Mouse (Mus musculus) brain, adult 10 weeks (tissue): ENCODE results near the gene Atn1. TPM values are rescaled to one million over a fixed set of nuclear protein-coding genes. Genes with fewer than 3 reads are reported as not detected.

Experiments used
- polyA plus RNA-seq: library from polyadenylated mRNA; stranded (reverse); fragments of 350-450 nt; fragmentation: Illumina TruSeq; extraction: RNeasy Lipid Tissue Mini Kit (QIAGEN cat#74804); gene quantifications from one replicate; pipeline ENCODE4 v1.2.3, GENCODE M21; 2015; ENCODE audit warnings: low read depth, low replicate concordance

Gene Atn1
- polyA plus RNA-seq = 71.6 TPM

DNA sequence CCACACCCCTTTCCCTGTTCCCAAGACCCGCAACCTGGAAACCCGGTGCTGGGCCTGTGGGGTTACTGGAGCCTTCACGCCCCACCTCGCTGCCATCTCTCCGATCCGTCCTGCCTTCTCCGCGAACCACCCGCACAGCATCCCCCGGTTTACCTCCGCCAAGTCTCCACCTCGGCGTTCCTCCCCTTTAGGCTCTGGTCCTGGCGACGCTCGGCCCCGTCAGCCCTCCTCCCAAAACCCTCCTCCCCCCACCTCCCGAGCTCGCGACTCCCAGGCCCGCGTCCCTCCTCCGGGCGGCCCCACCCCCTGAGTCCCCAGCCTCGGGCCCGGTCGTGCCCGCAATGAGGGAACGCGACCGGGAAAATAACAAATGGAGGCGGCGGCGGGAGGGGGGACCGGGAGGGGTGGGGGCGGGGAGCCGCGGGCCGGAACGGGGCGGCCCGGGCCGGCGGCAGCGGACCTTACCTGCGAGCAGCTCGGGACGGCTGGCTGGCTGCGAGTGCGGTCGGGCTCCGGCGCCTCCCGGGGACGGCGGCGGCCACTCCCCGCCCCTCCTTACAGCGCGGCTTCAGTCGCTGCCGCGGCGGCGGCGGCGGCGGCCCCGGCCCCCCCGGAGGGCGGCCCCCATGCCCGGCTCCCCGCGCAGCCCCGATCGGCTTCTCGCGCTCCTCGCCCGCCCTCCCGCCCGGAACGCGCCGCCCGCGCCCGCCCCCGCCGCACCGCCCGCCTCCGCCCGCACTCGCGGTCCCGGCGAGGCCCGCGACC lies at the start of gene Atn1, which contains the start of gene Gm45234:
Gene Atn1 (minus strand): TSS at position 694 of the 765 bp plus-strand sequence.
Gene Gm45234 (minus strand): TSS at position 191 of the 765 bp plus-strand sequence.

DNA sequence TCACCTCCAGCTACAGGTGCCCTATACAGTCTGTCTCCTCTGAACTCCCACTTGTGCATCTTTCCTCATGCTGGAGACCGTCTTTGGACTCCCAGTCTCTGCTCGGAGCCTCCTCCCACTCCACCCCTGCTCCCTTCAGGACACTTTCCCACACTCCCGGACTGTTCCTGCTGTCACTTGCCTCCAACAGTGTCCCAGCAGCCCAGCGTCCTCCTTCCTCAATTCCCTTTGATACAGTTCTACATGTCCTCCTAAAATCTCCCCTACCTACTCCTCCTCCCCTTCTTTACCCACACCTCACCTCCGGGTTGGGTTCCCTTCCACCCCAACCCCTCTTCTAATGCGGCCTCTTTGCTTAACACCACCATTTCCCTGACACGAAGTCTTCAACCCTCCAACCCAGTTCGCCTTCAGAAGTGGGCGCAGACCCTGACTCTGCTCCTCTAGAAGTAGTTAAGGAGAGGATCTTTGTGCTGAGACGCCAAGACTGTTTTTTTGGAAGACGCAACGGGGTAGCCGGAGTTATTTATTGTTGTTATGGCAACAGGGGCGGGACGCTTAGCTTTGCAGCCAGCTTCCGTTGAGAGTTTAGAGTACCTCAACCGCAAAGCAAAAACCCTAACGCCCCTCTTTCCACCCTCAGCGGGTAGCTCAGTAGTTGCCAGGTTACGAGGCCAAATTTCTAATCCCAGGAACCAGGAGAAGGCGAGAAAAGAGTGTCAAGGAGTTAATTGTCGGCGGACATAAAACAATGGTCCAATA lies 23.1 kb upstream of the Atn1 start, which contains the start of gene Lrrc23:
Gene Lrrc23 (minus strand): TSS at position 506 of the 762 bp plus-strand sequence.

DNA sequence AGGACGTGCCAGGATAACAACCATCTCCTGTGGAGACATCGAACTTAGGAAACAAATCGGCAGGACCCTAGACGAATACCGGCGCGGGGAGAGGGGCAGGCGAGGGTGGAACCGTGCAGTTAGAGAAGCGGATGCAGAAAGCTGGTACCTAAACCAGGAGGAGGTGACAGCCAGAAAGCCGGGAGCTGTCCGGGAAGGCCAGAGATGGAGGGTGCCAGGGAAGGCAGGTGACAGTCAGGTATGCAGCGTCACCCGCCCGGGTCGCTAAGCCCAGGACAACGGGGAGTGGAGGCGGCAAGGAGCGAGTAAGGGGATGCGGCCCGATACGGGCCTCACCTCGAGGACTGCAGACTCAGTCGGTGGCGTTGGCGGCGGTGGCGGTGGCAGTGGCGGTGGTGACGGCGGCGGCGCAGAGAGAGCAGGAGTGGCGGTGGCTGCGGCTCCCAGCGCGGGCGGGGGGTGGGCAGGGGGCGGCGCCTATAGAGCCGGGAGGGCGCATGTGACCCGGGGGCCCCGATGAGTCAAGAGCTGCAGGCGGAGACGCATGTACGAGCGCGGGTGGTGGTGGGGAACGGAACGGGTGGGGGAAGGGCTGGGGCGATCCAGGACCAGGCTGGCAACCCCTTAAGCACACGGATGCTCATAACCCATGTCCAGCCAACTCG lies 12.9 kb upstream of the Atn1 start, which contains the start of gene Eno2:
Gene Eno2 (minus strand): TSS at position 573 of the 665 bp plus-strand sequence.

DNA sequence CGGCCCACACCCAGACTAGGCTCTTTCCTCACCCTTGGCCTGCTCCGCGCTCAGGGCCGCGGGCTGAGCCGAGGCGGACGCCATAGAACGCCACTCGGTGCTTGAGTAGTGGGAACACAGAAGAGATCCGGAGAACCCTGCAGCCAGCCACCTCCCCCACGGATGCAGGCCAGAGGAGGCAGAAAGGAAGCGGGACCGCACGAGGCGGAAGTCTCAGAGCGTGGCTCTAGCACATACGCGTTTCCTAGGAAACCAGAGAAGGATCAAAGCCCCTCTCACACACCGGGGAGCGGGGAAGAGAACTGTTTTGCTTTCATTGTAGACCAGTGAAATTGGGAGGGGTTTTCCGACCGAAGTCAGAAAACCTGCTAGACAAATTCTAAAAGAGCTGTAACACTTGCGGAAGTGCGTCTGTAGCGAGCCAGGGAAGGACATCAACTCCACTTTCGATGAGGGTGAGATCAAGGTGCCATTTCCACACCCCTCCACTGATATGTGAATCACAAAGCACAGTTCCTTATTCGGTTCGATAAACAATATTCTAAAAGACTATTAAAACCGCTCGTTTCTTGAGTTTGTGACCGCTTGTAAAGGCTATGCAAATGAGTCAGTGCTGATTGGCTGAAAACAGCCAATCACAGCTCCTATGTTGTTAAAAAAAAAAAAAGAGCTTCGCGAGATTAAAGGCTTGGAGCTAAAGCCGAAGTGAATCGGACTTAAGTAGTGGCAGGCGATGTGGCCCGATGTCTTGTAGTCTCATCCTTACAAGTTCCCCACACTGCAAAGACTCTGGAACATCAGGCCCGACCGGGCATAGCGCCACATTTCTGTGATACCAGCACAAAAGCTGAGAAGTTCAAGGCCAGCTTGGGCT lies 15.2 kb downstream of the Atn1 start, which contains the start of gene Grcc10:
Gene Grcc10 (minus strand): TSS at position 487 of the 874 bp plus-strand sequence.

GRCm38 (mm10) chr6:124738511-124739023 lies 17.8 kb downstream of the Atn1 start, which contains the start of gene Ptpn6:
Gene Ptpn6, minus strand, starts transcription at chr6:124738714.

DNA sequence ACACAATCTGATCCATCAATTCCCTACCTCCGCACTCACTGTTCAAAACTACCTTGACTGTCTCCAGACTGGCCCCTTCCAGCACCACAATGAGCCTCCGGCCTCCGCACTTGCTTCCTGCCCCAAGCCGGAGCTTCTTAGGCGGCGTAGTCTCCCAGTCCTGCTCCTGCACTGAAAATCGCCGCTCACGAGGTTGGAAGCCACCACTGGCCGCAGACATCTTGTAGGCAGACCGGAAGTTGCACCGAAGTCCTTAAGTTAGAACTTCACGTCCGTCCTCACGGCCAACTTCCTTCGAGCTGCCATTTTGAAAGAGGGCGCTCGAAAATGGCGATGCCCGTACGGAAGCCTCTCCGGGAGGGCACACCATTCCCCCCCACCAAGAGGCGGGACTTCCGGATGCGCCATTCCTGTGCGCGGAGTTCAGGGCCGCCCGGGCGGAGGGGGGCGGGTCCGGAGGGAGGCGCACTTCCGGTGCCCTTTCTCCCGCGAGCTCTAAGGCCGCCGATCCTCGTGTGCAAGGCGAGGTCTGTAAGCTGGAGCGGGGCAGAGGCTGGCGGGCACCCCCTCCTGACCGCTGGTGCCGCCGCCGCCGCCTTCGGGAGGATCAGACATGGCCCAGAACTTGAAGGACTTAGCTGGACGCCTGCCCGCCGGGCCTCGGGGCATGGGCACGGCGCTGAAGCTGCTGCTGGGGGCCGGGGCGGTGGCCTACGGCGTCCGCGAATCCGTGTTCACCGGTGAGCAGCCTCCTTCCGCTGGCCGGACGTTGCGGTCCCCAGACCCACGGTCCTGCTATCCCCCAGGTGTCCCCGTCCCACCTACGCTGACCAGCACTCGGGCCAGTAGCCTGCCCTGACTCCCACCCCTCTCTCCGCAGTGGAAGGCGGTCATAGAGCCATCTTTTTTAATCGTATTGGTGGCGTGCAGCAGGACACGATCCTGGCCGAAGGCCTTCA lies 44.2 kb downstream of the Atn1 start, which contains the start of the genes Emg1 and Phb2:
Gene Emg1 (minus strand): TSS at position 355 of the 959 bp plus-strand sequence.
Gene Phb2 (plus strand): TSS at position 513 of the 959 bp plus-strand sequence.

Other genes starting within 250 kb of the Atn1 start
- gene C1ra, start 244.1 kb downstream of the Atn1 start, polyA plus RNA-seq = 2.5 TPM
- 2.0 TPM for gene C1s1, start 214.2 kb downstream of the Atn1 start, polyA plus RNA-seq
- not detected for gene C1rb, start 186.2 kb downstream of the Atn1 start, polyA plus RNA-seq
- gene C1s2, start 120.4 kb downstream of the Atn1 start, polyA plus RNA-seq = 0.16 TPM
- gene Lpcat3, start 93.5 kb downstream of the Atn1 start, polyA plus RNA-seq = 21.0 TPM
- gene Emg1, start 44.3 kb downstream of the Atn1 start, polyA plus RNA-seq = 72.4 TPM
- 127 TPM for gene Phb2, start 44.2 kb downstream of the Atn1 start, polyA plus RNA-seq
- 7.4 TPM for gene Ptpn6, start 17.8 kb downstream of the Atn1 start, polyA plus RNA-seq
- gene Grcc10, start 15.2 kb downstream of the Atn1 start, polyA plus RNA-seq = 262 TPM
- not detected for gene Gm45234, start 503 bp downstream of the Atn1 start, polyA plus RNA-seq
- gene Eno2, start 13.1 kb upstream of the Atn1 start, polyA plus RNA-seq = 1,006 TPM
- 8.6 TPM for gene Lrrc23, start 23.2 kb upstream of the Atn1 start, polyA plus RNA-seq
- 3.1 TPM for gene Spsb2, start 52.1 kb upstream of the Atn1 start, polyA plus RNA-seq
- 974 TPM for gene Tpi1, start 57.8 kb upstream of the Atn1 start, polyA plus RNA-seq
- 163 TPM for gene Usp5, start 73.0 kb upstream of the Atn1 start, polyA plus RNA-seq
- gene Cdca3, start 73.0 kb upstream of the Atn1 start, polyA plus RNA-seq = 1.8 TPM
- gene Gnb3, start 83.8 kb upstream of the Atn1 start, polyA plus RNA-seq = 0.33 TPM
- gene P3h3, start 101.2 kb upstream of the Atn1 start, polyA plus RNA-seq = 32.1 TPM
- gene Gpr162, start 107.5 kb upstream of the Atn1 start, polyA plus RNA-seq = 147 TPM
- 8.6 TPM for gene Cd4, start 131.7 kb upstream of the Atn1 start, polyA plus RNA-seq
- gene Lag3, start 155.2 kb upstream of the Atn1 start, polyA plus RNA-seq = 5.8 TPM
- gene Ptms, start 163.6 kb upstream of the Atn1 start, polyA plus RNA-seq = 1,005 TPM
- gene Mlf2, start 174.9 kb upstream of the Atn1 start, polyA plus RNA-seq = 658 TPM
- gene Cops7a, start 209.0 kb upstream of the Atn1 start, polyA plus RNA-seq = 223 TPM
- 147 TPM for gene Pianp, start 240.2 kb upstream of the Atn1 start, polyA plus RNA-seq